Mouse (Mus musculus): ENCODE measurements around the gene Acot8. TPM values are rescaled to one million over a fixed set of nuclear protein-coding genes. Genes with fewer than 3 reads are reported as not detected.

Acot8 gene
- total and polyA plus RNA-seq, 2 experiments from 2014 or later, result 20.2 to 39.5 TPM

DNA sequence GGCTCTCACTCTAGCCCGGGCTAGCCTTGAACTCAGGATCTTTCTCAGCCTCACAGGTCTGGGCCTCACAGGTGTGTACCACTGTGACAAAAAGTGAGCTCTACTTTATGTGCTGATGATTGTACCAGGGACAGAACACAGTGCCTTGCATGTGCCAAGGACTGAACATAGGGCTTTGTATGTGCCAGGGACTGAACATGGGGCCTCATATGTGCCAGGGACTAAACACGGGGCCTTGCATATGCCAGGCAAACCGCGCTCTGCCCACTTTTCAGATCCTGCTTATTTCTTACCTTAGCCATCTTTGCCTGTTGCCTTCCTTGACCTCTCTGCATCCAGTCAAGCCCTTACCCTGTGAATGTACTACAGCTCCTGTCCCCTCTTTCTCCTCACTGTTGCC, 42.7 kb downstream of the Acot8 start:
- Histone ChIP-seq H3K9me3 (ENCODE audit: low read length) (no peaks in the 10 kb centered on the region), H3K27me3 (ENCODE audit: insufficient read depth, low read length) (no peaks in the 10 kb centered on the region), H3K36me3 (ENCODE audit: insufficient read depth, low read length) (peaks cover 63% of the 10 kb centered on the region), H3K4me3 (ENCODE audit: low read length) (no peak overlapping the region), H3K4me1 (ENCODE audit: insufficient read depth, low read length) (no peaks in the 10 kb centered on the region), H3K9ac (replicated peaks; ENCODE audit: low read length) (no peak overlapping the region), H3K4me2 (ENCODE audit: low read depth, low read length) (no peak overlapping the region), H3K27ac (no peak overlapping the region; the same call in 1 of the 2 replicates)
- no peak for DNase-seq (ENCODE audit: low spot score)
- 94% methylated on average over 4 of the region's 4 CpGs for WGBS
- no peak for TF ChIP-seq CTCF (IDR thresholded peaks at IDR 0.05; ENCODE audit: low read depth)
- ATAC-seq, result no peak

DNA sequence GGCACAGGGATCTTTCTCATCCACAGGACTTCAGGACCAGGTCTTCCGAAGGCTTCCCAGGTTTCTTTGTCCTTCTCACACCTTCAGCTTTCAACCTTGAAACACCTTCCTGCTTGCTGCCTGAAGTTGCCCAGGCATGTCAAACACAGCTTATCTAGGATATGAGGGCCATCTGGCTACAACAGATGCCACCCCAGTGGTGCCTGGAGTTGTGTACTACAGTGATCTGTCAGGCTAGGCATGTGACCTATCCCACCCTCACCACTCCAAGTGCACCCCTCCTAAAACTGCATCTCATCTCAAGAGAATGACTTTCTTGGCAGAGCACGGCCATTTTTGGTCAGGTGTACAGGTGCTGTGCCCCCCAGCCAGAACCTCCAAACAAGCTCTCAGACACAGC, 43.2 kb downstream of the Acot8 start:
- Histone ChIP-seq H3K9ac (replicated peaks; ENCODE audit: low read length) (no peak overlapping the region), H3K9me3 (ENCODE audit: low read length) (no peaks in the 10 kb centered on the region), H3K4me2 (ENCODE audit: low read depth, low read length) (no peak overlapping the region), H3K4me3 (ENCODE audit: low read length) (no peak overlapping the region), H3K4me1 (ENCODE audit: insufficient read depth, low read length) (no peaks in the 10 kb centered on the region), H3K36me3 (ENCODE audit: insufficient read depth, low read length) (peaks cover 61% of the 10 kb centered on the region), H3K27ac (peak overlapping the region; percentile 51), H3K27me3 (ENCODE audit: insufficient read depth, low read length) (no peaks in the 10 kb centered on the region)
- WGBS, result 79% methylated on average over 2 of the region's 2 CpGs
- DNase-seq (ENCODE audit: low spot score) (peak; percentile 51), ATAC-seq (peak; percentile 53; the same call in 1 of the 2 replicates)
- no peak for TF ChIP-seq CTCF (IDR thresholded peaks at IDR 0.05; ENCODE audit: low read depth)

DNA sequence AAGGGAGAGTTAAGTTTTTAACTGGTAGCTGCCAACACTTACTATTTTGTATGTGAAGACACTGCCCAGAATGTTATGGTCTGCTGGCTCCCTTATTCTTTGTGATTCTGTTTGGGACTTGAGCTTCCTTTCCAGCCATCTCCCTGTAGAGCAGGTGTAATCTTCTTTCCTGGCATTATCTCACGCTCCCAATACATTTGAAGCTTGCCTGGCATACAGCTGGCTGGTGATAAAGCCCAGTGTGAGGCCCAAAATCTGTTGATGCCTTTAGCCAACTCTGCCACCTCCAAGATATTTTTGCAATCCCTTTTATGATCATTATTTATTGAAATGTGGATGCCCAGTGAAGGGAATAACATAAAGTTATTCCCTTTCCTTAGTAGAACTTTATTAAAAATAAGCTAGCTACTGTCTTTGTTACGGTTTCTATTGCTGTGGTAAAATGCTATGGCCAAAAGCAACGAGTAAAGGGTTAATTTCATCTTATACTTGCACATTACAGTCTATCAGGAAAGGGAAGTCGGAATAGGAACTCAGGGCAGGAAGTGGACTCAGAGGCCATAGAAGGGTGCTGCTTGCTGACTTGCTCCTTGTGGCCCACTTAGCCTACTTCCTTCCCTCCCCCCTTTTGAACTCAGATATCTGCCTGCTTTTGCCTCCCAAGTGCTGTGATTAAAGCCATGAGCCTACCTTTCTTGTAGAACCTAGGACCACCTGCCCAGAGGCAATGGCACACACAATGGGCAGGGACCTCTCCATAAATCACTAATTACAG, 44.4 kb downstream of the Acot8 start:
- Histone ChIP-seq H3K36me3 (ENCODE audit: insufficient read depth, low read length) (peaks cover 61% of the 10 kb centered on the region), H3K9ac (replicated peaks; ENCODE audit: low read length) (no peak overlapping the region), H3K4me1 (ENCODE audit: insufficient read depth, low read length) (no peaks in the 10 kb centered on the region), H3K27ac (peak overlapping the region; percentile 51; the same call in 1 of the 2 replicates), H3K4me3 (ENCODE audit: low read length) (no peak overlapping the region), H3K4me2 (ENCODE audit: low read depth, low read length) (no peak overlapping the region), H3K27me3 (ENCODE audit: insufficient read depth, low read length) (no peaks in the 10 kb centered on the region), H3K9me3 (ENCODE audit: low read length) (no peaks in the 10 kb centered on the region)
- ATAC-seq, result no peak
- WGBS, result 87% methylated on average over 4 of the region's 4 CpGs
- no peak for TF ChIP-seq CTCF (IDR thresholded peaks at IDR 0.05; ENCODE audit: low read depth)
- no peak for DNase-seq (ENCODE audit: low spot score)

DNA sequence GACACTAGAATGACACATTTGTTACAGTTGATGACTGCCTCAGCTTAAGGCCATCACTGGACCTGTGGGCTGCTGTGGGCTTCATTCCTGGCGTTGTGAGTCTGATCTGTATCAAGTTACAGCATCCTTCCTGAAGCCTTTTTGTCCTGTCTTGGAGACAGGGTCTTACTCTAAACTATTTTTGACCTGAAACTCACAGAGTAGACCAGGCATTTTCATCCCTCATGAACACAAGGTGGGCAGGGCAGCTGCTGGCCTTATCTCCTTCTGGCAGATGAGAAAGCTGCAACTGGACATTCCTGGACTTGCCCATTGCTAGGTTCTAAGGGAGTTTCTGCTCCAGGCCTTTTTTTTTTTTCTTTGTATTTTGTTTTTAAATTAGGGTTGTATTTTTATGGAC, 46.0 kb downstream of the Acot8 start:
- no peak for TF ChIP-seq CTCF (IDR thresholded peaks at IDR 0.05; ENCODE audit: low read depth)
- no peak for ATAC-seq
- WGBS, result 91% methylated on average over 1 of the region's 1 CpGs
- H3K4me2 ChIP-seq (ENCODE audit: low read depth, low read length), result no peak overlapping the region
- no peak overlapping the region for H3K4me3 ChIP-seq (ENCODE audit: low read length)
- H3K36me3 ChIP-seq (ENCODE audit: insufficient read depth, low read length), result peaks cover 72% of the 10 kb centered on the region
- H3K27me3 ChIP-seq (ENCODE audit: insufficient read depth, low read length), result no peaks in the 10 kb centered on the region
- no peaks in the 10 kb centered on the region for H3K9me3 ChIP-seq (ENCODE audit: low read length)
- no peak overlapping the region for H3K27ac ChIP-seq
- no peak for DNase-seq (ENCODE audit: low spot score)
- H3K4me1 ChIP-seq (ENCODE audit: insufficient read depth, low read length), result no peaks in the 10 kb centered on the region
- H3K9ac ChIP-seq (replicated peaks; ENCODE audit: low read length), result no peak overlapping the region

DNA sequence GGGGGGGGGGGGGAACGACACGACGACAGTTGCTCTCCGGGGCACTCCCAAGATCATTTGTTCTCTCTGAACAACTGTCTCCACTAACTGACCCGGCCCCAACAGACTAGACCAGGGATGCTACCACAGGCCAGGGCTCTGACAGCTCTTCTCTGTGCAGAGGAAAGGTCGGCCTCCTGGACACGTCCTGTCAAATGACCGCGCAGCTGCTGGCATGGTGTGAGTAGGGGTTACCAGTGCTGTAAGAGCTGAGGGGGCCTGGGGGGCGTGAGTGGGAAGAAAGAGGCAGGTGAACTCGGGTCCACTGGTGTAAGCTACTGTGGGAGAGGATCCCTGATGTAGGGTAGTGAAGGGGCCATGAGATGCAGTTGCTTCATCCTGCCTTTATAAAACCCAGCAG, 46.8 kb downstream of the Acot8 start:
- Histone ChIP-seq H3K27me3 (ENCODE audit: insufficient read depth, low read length) (no peaks in the 10 kb centered on the region), H3K9ac (replicated peaks; ENCODE audit: low read length) (no peak overlapping the region), H3K4me2 (ENCODE audit: low read depth, low read length) (no peak overlapping the region), H3K4me3 (ENCODE audit: low read length) (no peak overlapping the region), H3K36me3 (ENCODE audit: insufficient read depth, low read length) (peaks cover 73% of the 10 kb centered on the region), H3K4me1 (ENCODE audit: insufficient read depth, low read length) (no peaks in the 10 kb centered on the region), H3K27ac (no peak overlapping the region), H3K9me3 (ENCODE audit: low read length) (no peaks in the 10 kb centered on the region)
- no peak for ATAC-seq
- DNase-seq (ENCODE audit: low spot score), result no peak
- WGBS, result 90% methylated on average over 9 of the region's 11 CpGs
- no peak for TF ChIP-seq CTCF (IDR thresholded peaks at IDR 0.05; ENCODE audit: low read depth)

DNA sequence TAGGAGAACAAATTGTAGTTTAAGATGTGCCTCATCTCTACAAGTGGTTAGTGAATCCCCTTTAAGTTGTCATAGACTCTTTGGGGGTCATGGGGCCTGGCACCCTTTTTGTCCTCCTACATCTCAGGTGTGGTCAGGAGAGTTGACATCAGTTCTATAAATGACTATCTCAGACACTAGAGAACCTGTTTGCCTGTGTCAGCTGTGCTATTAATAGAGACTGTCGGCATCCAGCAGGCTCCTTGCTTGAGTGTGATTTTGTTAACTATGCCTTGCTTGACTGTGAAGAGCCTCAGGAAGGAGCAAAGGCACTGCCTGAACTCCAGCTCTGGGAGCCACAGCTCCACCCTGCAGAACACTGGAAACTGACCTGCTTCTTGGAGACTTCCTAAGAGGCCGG, 49.9 kb downstream of the Acot8 start:
- Histone ChIP-seq H3K27me3 (ENCODE audit: insufficient read depth, low read length) (no peaks in the 10 kb centered on the region), H3K27ac (no peak overlapping the region), H3K9ac (replicated peaks; ENCODE audit: low read length) (no peak overlapping the region), H3K9me3 (ENCODE audit: low read length) (no peaks in the 10 kb centered on the region), H3K4me1 (ENCODE audit: insufficient read depth, low read length) (no peaks in the 10 kb centered on the region), H3K4me2 (ENCODE audit: low read depth, low read length) (no peak overlapping the region), H3K4me3 (ENCODE audit: low read length) (no peak overlapping the region), H3K36me3 (ENCODE audit: insufficient read depth, low read length) (peaks cover 71% of the 10 kb centered on the region)
- WGBS, result 84% methylated on average over 2 of the region's 2 CpGs
- no peak for TF ChIP-seq CTCF (IDR thresholded peaks at IDR 0.05; ENCODE audit: low read depth)
- ATAC-seq (no peak), DNase-seq (ENCODE audit: low spot score) (no peak)

DNA sequence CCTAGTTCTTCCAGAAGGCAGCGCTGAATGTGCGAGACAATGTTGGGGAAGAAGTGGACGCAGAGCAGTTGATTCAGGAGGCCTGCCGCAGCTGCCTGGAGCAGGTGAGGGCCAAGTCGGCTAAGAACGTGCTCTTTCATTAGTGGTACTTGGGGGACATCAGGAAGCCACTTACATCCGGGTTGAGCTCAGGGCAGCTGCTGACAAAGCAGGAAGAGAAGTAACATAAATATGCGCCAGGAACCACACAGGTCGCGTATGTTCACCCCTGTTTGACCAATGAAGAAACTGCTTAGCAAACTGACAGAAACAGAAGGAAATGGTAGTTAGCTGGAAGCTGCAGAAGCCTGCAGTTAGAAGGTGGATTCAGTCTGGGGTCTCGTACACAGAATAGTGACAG, 50.6 kb downstream of the Acot8 start:
- no peak overlapping the region for H3K9ac ChIP-seq (replicated peaks; ENCODE audit: low read length)
- DNase-seq (ENCODE audit: low spot score) (no peak), ATAC-seq (no peak)
- H3K4me3 ChIP-seq (ENCODE audit: low read length), result no peak overlapping the region
- H3K36me3 ChIP-seq (ENCODE audit: insufficient read depth, low read length), result peaks cover 70% of the 10 kb centered on the region
- H3K9me3 ChIP-seq (ENCODE audit: low read length), result no peaks in the 10 kb centered on the region
- H3K4me1 ChIP-seq (ENCODE audit: insufficient read depth, low read length), result no peaks in the 10 kb centered on the region
- H3K4me2 ChIP-seq (ENCODE audit: low read depth, low read length), result no peak overlapping the region
- WGBS, result 91% methylated on average over 11 of the region's 11 CpGs
- no peak for TF ChIP-seq CTCF (IDR thresholded peaks at IDR 0.05; ENCODE audit: low read depth)
- H3K27ac ChIP-seq, result no peak overlapping the region
- H3K27me3 ChIP-seq (ENCODE audit: insufficient read depth, low read length), result no peaks in the 10 kb centered on the region

All from hindbrain, postnatal 0 days (tissue).